Mouse (Mus musculus): ENCODE measurements around the gene Zfp385a. TPM values are rescaled to one million over a fixed set of nuclear protein-coding genes. Genes with fewer than 3 reads are reported as not detected.

Gene Zfp385a
- 10 to 100 TPM; 13.4 to 21.9 (median 19.1) TPM for total RNA-seq (2022)

DNA sequence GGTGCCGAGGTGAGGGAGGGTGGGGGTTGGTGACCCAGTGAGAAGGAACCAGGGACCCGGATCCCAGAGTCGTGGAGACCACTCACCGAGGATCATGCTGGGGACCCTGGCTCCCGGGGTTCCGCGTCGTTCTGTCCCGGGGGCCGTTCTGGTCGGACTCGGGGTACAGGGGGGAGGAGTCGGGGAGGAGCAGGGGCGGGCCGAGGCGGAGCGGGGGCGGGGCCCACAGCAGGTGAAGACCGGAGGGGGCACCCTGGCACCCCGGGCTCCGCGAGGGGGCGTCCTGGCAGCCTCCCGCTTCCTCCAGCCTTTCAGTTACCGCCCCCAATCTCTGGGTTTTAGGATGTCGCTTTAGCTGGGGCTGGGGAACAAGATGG lies at the start of gene Zfp385a:
TSS of gene Zfp385a (minus strand) at position 133 of the 377 bp plus-strand sequence.
- DNase-seq = no peak

DNA sequence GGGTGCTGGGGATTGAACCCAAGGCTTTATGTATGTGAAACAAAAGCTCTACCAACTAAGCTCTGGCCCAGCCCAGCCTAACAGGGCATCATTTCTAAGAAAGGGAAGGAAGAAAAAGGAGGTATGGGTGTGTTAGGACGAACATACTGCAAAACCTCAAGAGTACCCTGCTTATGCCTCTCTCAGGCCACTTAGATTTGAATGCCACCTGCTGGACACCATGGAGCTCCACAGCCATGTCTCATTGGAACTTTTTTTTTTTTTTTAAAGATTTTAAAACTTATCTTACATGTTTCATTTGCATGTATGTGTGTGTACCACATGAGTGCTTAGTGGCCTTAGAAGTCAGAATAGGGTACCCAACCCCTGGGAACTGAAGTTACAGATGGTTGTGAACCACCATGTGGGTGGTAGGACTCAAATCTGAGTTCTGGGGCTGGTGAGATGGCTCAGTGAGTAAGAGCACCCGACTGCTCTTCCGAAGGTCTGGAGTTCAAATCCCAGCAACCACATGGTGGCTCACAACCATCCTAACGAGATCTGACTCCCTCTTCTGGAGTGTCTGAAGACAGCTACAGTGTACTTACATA lies 48.8 kb upstream of the Zfp385a start:
- no peak for DNase-seq

DNA sequence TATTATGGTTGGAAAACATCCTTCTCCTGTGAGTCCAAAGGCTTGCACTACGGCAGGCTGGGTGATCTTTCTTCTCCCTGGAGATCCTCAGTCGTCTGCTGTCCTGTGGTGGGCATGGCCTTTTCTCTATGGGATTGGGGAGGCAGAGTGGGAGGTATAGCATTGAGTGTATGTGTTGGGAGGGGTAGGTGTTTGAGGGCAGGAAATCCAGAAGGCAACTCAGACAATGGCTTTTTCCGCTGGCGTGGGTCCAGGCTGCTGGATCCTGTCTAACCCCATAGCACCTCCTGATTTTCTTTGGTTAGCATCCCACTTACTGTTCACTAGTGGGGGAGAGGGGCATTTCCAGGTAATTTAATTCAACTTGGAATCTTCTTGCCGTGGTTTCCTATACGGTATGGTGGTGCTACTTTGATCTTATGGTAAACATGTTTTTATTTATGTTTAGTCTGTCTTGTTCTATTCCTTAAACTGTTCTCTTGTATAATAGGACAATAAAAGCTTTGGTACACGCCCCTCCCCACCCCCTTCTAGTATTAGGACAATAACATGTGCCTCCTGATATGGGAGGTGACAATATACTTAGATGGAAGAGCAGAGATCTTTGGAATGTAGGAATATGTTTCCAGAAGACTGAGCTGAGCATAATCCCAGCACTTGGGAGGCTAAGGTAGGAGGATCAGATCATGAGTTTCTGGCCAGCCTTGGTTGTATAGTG lies 44.0 kb upstream of the Zfp385a start:
- no peak for DNase-seq

DNA sequence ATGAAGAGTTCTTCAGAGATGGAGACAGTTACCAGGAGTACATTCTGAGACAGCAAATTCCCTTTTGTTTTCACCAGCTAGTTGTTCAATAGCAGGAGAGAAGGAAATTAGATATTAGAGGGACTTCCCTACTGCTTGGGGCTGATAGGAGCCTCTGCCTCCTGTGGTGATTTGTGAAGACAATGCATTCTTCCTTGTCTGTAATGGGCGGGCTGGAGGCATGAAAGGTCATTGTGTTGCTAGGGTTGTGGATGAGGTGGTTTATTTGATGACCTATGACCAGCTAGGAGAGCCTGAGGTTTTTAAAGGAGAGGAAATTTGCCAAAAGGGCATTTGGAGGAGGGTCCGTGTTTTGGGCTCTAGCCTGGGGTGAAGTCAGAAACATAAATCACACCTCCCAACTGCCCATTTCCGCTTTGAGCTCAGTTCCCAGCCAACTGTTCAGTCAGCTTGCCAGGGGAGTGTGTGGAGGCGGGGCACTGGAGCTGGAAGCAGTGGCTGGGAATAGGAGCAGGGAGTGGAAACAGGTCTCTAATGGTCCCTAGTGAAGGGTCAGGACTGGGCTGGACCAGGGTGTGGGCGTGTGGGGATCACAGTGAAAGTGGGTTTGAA lies 43.0 kb upstream of the Zfp385a start:
- peak; percentile 65 for DNase-seq

DNA sequence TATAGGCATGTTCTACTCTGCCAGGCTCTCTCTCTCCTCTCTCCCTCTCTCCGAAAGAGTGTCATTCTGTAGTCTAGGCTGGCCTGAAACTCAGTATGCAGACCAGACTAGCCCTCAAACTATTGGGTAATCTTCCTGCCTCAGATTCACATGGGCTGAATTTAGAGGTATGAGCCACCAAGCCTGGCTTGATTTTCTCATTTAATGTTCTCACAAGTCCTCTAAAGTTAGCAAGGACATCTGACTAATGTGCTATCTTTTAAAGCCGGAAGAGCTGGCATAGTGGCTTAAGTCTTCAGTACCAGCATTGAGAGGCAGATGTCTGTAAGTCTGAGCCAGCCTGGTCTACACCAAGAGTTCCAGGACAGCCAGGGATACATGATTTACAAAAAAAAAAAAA lies 42.2 kb upstream of the Zfp385a start:
- no peak for DNase-seq

DNA sequence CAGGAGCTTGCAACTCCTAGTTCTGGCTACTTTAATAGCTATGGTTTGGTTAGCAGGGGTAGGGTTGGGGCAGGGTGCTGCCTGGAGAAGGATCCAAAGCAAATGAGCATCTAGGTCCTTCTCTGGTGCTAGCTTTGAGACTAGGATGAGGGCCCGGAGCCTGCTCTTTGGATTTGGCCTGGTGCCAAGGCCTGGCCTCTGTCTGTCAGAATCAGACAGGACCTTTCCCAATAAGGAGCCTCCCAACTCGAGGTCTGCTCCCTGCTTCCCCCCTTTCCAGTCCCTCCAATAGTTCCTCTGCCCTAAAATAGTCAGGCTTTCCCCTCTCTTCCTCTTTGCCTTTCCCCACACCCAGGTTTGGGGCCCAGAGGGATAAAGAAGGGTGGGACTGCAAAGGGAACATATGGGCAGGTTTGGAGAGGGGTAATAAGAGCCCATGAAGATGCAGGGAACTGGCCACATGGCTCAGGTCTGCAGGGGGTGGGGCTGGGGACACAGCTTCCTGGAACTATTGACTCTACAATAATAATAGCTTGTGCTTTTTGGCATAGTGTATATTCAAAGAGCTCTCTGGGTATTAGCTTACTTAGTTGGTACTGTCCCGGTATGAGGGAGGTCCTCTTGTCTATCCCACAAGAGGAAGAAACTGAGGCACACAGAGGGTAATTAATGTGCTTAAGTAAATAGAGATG lies 38.9 kb upstream of the Zfp385a start:
- no peak for DNase-seq

DNA sequence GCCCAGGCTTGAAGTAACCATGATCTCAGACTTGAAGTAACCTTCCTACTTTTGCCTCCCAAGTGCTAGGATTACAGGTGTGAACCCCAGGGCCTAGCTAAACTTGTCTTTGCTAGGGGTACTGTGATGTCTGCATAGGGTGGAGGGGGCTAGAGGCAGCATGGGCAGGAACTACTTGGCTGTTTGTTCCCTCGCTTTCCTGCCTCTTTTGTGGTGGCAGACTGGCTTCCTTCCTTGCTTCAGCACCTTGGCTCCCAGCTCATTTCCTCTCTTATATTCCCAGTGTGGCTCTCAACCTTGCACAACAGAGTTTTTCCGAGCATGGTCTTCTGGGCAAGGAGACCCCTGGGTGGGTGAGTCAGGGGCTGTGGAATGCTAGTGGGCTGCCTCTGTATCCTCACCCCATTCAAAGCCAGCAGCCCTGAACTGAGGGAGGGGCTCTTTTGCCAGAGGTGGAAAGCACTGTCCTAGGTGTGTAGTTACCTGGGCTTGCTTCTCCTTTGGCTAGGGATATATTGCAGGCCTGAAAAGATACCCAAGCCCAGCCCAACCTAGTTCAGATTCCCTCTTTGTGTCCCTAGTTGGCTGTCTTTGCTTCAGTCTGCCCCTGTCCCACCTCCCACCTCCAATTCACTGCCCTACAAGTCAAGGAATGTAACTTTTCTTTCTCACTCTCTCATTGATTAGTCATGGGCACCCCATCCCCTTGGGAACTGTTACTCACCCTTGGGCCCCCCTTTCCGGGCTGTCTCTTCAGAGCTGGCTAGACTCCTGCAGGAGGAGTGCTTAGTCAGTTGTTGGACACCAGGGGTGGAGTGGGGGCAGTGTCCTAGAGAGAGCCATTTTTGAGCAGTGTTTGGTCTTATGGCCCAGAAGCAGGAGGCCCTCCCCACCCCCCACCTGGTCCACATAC lies 38.1 kb upstream of the Zfp385a start:
- no peak for DNase-seq

DNA sequence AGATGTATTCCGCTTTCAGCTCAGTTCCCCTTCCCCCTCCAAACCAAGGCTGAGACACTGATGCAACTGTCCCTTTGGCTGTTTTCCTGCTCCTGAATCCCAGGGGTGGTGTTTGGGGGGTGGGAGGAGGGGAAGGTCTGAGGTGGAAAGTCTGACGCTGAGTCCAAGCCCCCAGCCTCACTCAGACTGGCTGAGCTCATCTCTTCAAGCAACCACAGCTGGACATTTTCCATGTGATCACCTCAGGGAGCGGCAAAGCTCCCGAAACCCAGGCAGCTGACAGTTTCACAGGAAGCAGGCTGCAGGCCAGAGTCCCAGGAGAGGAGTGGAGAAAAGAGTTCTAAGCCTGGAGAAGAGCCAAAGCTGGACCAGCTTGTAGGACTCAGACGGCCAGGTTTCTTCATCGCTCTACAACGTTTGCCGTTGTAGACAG lies 37.0 kb upstream of the Zfp385a start:
- DNase-seq = no peak

DNA sequence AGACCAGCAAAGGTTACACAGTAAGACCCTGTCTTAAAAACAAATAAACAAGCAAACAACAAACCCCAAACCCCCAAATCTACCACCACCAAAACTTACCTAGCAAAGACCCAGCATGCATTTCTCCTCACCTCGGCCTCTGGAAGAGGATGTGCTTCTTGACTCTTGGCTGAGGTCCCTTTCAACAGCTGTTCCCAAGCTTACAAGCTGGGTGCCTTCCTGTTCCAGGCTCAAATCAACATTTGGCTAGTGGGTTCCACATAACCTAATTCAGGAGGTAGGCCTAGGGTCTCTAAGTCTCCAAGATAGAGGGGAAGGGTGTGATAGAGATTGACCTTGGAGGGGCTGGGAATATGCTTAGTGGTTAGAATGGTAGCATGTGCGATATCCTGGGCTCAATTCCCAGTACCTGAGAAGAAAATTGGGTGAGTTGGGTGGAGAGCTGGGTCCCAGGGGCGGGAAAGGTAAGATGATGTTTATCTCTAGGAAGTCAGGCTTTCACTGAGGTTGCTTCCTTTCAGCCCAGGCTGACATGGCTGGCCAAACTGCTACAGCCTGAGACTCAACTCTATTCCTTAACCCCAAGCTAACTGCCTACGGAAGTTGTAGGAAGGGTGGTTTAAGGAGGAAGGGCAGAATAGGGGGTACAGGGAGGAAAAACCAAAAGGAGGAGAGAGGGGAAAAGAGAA lies 35.4 kb upstream of the Zfp385a start:
- no peak for DNase-seq

DNA sequence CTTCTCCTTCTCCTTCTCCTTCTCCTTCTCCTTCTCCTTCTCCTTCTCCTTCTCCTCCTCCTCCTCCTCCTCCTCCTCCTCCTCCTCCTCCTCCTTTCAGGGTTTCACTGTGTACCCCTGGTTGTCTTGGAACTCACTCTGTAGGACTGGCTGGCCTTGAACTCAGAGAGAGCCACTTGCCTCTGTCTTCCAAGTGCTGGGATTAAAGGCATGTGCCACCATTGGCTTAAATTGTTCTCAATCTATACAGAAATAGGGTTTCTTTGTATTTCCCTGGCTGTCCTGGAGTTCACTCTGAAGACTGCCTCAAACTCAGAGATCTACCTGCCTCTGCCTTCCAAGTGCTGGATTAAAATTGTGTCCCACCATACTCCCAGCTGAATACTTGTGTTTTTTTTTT lies 32.6 kb upstream of the Zfp385a start:
- no peak for DNase-seq

DNA sequence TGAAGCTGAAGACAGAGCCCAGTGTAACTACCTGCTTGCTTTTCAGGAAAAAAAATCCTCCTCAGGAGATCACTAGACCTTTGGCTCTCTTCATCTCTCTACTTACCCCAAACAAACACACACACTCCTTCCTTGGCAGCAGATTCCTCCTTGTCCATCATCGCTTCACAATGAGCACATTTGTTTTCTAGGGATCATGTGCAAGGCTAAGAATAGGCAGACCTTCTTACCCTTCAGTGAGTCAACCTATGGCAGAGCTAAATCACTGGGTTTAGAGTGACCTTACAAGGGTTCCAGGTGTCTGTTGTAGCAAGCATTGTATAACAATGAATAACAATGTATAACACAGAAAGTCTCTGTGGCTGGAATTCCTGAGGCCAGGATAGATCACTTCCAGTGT lies 31.8 kb upstream of the Zfp385a start:
- no peak for DNase-seq

DNA sequence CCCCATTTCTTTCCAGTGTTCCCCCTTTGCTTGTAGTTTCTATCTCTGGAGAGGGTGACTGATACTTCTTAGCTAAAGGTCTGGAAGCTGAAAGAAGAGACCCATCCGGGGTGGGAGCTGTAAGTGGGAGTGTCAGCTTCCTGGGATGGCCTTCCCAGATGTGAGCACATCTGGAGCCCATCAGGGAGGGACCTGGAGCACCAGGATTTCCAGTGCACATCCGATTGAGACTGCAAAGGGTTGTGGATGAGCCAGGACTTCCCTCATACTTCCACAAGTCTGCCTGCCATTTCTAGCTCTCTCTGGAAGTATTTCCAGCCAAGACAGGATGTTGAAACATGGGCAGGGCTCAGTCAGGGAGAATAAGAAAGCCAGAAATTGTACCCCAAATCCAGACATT lies 31.3 kb upstream of the Zfp385a start:
- no peak for DNase-seq

DNA sequence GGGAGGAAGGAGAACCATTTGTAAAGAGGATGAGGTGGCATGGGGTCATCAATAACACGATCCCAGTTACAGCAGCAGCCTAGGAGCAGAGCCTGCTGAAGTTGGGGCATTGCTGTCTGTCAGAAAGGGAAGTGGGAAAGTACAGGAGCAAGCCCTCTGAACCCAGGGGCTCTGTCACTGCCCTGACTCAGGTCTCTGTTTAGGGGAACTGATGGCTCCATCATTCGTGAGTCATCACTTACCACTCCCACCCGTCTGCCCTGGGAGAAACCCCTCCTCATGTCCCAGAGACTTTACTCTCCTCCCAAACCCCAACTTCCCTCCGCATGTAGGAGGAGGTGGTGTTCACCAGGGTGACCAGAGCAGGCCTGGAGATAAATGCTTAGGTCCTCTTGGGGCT lies 30.6 kb upstream of the Zfp385a start:
- DNase-seq = no peak

DNA sequence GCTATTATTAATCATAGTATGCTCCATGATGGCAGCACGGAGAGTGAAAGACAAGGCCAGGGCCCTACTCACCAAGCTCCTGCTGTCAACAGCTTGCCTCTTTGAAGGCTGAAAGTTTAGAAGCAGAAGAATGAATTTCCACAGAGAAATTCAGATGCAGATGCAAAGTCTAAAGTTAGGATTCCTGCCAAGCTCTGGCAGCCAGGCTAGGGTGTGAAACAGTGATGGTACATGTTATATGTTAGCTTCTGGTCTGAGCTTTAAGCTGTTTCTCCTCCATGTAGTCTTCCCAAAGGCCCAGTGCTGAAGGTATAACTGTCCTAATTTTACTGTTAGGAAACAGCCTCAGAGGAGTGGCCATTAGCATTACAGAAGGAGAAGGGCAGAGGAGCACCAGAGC lies 29.2 kb upstream of the Zfp385a start:
- no peak for DNase-seq

DNA sequence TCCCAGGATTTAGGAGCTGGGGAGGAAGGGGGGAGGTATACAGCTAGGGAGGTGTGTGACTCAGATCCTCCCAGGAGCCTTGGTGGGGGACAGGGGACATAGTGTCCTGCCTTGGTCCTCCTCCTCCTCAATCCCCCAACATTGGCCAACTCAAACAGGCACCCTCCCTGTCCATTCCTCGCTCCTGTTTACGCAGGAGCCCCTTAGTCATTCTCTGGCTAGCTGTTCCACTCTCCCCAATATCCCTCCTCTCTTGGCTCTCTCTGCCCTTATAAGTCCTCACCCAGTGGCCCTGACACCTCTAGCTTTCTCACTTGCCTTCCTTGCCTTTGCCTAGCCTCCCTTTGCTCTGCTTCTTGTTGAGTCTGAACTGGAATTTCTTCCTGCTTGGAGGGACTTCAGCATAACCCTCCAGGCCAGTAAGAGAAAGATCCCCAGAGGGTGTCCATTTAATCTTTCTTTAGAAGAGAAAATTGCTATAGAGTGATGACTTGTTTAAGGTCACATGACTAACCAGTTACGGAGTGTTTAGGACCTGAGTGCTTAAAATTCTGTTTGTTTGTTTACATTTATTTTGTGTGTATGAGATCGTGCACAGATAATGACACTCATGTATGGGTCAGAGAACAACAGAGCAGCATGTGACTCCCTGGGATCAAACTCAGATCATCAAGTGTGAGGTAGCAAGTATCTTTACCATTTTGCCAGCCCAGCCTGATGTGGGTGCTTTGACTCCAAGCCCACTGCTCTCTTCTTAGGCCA lies 28.5 kb upstream of the Zfp385a start:
- DNase-seq = no peak

DNA sequence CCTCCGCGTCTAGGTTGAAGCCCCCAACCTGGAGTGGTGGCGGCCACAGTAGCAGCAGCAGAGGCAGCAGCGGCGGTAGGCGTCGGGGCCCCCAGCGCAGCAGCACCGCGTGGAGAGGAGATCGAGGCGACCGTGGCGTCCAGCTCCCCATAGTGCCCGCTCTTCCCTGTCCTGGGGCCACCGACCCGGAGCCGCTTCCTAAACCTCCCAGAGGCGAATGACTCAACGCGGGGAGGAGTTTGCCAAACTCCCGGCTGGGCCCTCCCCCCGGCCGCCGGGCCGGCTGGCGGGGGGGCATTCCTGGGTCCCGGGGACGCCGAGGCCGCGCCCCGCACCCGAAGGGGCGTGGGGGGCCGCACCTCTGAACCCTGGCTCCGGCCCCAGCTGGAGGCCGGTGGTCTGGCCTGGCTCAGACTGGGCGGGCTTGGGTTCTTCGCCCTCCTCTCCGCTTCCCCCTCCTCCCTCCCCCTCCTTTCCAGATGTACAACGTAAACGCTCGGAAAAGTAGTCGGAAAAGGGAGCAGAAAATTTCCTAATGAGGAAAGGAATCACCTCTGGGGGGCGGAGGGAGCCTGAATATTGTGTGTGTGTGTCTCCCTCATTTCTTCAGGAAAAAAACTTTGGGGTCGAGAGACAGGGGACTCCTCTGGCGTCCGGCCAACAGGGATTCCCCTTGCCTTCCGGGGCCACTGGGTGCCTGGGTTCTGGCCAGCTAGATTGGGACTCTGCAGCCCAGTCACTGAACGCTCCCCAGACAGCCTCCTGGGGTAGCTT lies 26.7 kb upstream of the Zfp385a start, which contains the start of gene Itga5:
TSS of gene Itga5 (minus strand) at position 388 of the 774 bp plus-strand sequence.
- DNase-seq = peak; percentile 80

DNA sequence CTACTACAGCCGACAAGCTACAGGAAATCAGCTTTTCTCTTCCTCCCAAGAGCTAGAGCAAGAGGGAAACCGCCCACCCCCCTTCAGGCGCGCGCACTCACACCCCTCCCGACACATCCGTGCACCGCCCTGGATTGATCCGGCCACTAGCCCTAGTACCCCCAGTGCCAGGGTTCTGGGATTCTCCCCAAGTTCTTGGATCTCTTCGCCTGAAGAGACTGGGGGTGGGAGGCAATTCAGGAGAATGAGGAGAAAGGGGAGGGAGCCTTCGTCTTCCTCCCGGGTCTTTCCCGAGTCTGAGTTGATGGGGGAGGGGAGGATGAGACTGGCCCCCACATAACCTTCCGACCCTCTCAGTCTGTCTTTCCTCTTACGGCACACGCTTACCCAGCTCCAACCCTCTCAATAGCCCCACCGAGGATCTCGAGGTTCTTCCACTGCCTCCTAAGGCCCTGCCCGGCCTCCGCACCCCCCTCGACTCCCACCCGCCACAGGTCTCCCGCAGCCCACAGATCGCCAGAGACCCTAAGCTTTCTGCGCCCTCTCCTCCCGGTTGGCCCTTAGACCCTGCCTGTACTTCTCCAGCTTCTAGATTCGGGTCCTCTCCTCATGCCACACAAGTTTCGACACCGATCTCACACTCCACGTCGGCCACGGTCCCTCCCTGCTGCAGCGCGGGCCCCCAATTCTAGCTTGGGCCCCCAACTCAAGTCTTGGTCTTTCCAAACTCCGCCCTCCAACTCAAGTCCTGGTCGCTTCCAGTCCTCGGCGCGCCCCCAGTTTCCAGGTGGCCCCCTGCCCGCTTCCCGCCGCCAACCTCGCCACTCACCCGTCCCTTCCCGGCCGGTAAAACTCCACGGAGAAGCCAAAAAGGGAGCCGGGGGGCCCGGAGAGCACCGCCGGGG lies 25.8 kb upstream of the Zfp385a start:
- no peak for DNase-seq

DNA sequence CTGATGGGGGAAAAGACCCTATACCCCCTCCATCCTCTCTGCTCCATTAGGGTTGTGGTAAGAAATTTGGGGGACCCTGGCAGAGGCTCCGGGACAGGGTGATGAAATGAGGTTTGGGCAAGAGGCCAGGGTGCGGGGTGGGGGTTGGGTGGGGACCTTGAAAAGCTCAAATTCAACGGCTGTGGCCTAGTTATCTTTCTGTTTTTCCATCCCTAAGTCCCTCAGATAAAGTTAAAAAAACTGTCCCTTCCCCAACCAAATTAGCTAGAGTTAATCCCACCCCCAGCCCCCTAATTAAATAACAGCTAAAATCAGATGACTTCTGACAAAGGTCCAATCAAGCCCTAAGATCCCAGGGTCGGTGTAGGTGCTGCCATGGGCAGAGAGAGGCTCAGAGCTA lies 24.9 kb upstream of the Zfp385a start:
- no peak for DNase-seq

DNA sequence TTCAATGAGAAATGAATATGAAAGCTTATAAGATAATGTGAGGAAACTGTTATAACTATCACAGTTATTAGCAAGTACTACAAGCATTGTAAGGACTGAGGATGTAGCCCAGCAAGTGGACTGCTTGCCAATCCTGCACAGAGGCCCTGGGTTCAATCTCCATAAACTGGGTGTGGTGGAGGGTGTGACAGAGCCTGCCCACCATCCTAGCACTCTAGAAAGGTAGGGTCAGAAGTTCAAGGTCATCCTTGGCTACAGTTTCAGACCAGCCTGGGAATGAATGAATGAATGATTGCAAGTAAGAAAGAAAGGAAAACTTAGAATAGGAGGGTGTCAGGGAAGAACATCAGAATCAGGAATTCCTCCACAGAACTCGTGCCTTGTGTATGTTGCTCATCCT lies 23.9 kb upstream of the Zfp385a start:
- DNase-seq = no peak

Data from adrenal gland, adult 8-10 months (tissue).